27 mouse cellular contexts compared by ENCODE assay signal in genomic region chr7:3134654-3135053, GRCm38 (mm10). TPM values are rescaled to one million over a fixed set of nuclear protein-coding genes. Genes with fewer than 3 reads are reported as not detected.
DNase-seq lines count a peak whose midpoint lies in the region; ATAC-seq and TF ChIP-seq lines count a peak whose summit lies in the region.
"Had no signal": no experiment of that assay in that cellular context is flagged by ENCODE, and none has a peak within 500 bp of the region (broad histone marks: within the 10 kb centered on the region; RNA-seq: fewer than 3 reads in every experiment).

No protein-coding gene starts in this region.

- peak; percentile 9 for DNase-seq in adrenal gland, postnatal 10 days
- no peak for DNase-seq in adrenal gland, adult 18-20 months (ENCODE audit: low spot score in 2 of 2)
- DNase-seq in lung, postnatal 0 days (ENCODE audit: low spot score), result peak; percentile 6
- no peak for DNase-seq in lung, adult 2 months
- DNase-seq in ES-E14 (ENCODE audit: low read depth, low spot score) (peak; percentile 22), ZHBTc4 (ENCODE audit: low read depth, low spot score) (peak; percentile 59)
- no peak for DNase-seq in liver, postnatal 0 days
- no peak for DNase-seq in spleen, postnatal 36 days (ENCODE audit: low spot score in 2 of 2)
- DNase-seq: cerebellum, adult 11-12 months; cerebellum, adult 9-10 months; cerebellum, postnatal 25 days; forebrain, postnatal 0 days; gastrocnemius, postnatal 14 days; heart, postnatal 10 days; kidney, adult 11 months; kidney, adult 9 months had no signal

- no peaks in the 10 kb centered on the region for H3K4me1 ChIP-seq in lung, postnatal 0 days (ENCODE audit: insufficient read depth, low read depth, low read length)
- no peaks in the 10 kb centered on the region for H3K4me1 ChIP-seq in lung, adult 2 months (ENCODE audit: control insufficient read depth, insufficient read depth, low read length)
- no peaks in the 10 kb centered on the region for H3K4me1 ChIP-seq in ES-E14 (ENCODE audit: control insufficient read depth in 2 of 2, insufficient read depth in 2 of 2, low read length in 2 of 2, poor library complexity in 1 of 2)
- H3K4me1 ChIP-seq in liver, postnatal 0 days (ENCODE audit: insufficient read depth), result no peaks in the 10 kb centered on the region
- H3K4me1 ChIP-seq: embryonic facial prominence, embryonic 12.5 days; forebrain, embryonic 12.5 days; hindbrain, embryonic 13.5 days had no signal

- H3K4me2 ChIP-seq in lung, postnatal 0 days (replicated peaks; ENCODE audit: low read depth, low read length), result no peak overlapping the region
- H3K4me2 ChIP-seq in liver, postnatal 0 days (ENCODE audit: low read depth, low read length), result no peak overlapping the region
- H3K4me2 ChIP-seq: embryonic facial prominence, embryonic 12.5 days; forebrain, embryonic 12.5 days; hindbrain, embryonic 13.5 days had no signal

- no peak for TF ChIP-seq POLR2A in lung, adult 2 months (IDR thresholded peaks at IDR 0.05; ENCODE audit: borderline replicate concordance, extremely low read depth, low read depth, low read length)

- no peak for TF ChIP-seq EP300 in lung, postnatal 0 days (IDR thresholded peaks at IDR 0.05)
- no peak for TF ChIP-seq EP300 in liver, postnatal 0 days (IDR thresholded peaks at IDR 0.05; ENCODE audit: low read depth)

- 48% methylated on average over 1 of the region's 1 CpGs for WGBS in lung, postnatal 0 days
- WGBS in lung, adult 2 months, result 35% methylated on average over 1 of the region's 1 CpGs
- 52% methylated on average over 1 of the region's 1 CpGs for WGBS in liver, postnatal 0 days (ENCODE audit: insufficient replicate concordance)

- H3K4me3 ChIP-seq in lung, postnatal 0 days (ENCODE audit: low read depth, low read length), result no peak overlapping the region
- no peak overlapping the region for H3K4me3 ChIP-seq in lung, adult 2 months (replicated peaks; ENCODE audit: extremely low read depth, low read depth, low read length)
- peak overlapping the region in 1 of 2 experiments; percentile 35; a peak in 1 of 4 replicates for H3K4me3 ChIP-seq in ES-E14 (ENCODE audit: insufficient read depth in 1 of 2, low read depth in 1 of 2, low read length in 2 of 2, poor library complexity in 1 of 2, severe bottlenecking in 1 of 2)
- H3K4me3 ChIP-seq in liver, postnatal 0 days (ENCODE audit: low read depth, low read length), result no peak overlapping the region
- H3K4me3 ChIP-seq: embryonic facial prominence, embryonic 12.5 days; forebrain, embryonic 12.5 days; hindbrain, embryonic 13.5 days had no signal

- H3K9ac ChIP-seq in lung, postnatal 0 days (replicated peaks; ENCODE audit: low read depth), result no peak overlapping the region
- no peak overlapping the region for H3K9ac ChIP-seq in ES-E14 (ENCODE audit: insufficient read depth, low read depth, low read length, poor library complexity, severe bottlenecking)
- H3K9ac ChIP-seq in liver, postnatal 0 days (replicated peaks), result no peak overlapping the region
- H3K9ac ChIP-seq: embryonic facial prominence, embryonic 12.5 days; forebrain, embryonic 12.5 days; forebrain, postnatal 0 days; hindbrain, embryonic 13.5 days had no signal

- H3K36me3 ChIP-seq in lung, postnatal 0 days (ENCODE audit: insufficient read depth, low read length), result no peaks in the 10 kb centered on the region
- no peaks in the 10 kb centered on the region for H3K36me3 ChIP-seq in ES-E14 (ENCODE audit: control insufficient read depth, insufficient read depth, low read length, poor library complexity, severe bottlenecking)
- H3K36me3 ChIP-seq in liver, postnatal 0 days (replicated peaks; ENCODE audit: insufficient read depth, low read length), result no peaks in the 10 kb centered on the region
- H3K36me3 ChIP-seq: embryonic facial prominence, embryonic 12.5 days; forebrain, embryonic 12.5 days; hindbrain, embryonic 13.5 days had no signal

- no peaks in the 10 kb centered on the region for H3K27me3 ChIP-seq in lung, postnatal 0 days (replicated peaks; ENCODE audit: insufficient read depth, low read length)
- no peaks in the 10 kb centered on the region for H3K27me3 ChIP-seq in liver, postnatal 0 days (ENCODE audit: insufficient read depth, low read length)
- H3K27me3 ChIP-seq: embryonic facial prominence, embryonic 12.5 days; forebrain, embryonic 12.5 days; hindbrain, embryonic 13.5 days had no signal

- no peak for TF ChIP-seq CTCF in lung, postnatal 0 days (IDR thresholded peaks at IDR 0.05)
- TF ChIP-seq CTCF in lung, adult 2 months (IDR thresholded peaks at IDR 0.05; ENCODE audit: insufficient read depth, low read length), result no peak
- TF ChIP-seq CTCF in liver, postnatal 0 days (IDR thresholded peaks at IDR 0.05; ENCODE audit: low read depth), result no peak

- H3K27ac ChIP-seq in lung, postnatal 0 days (ENCODE audit: low read length), result no peak overlapping the region
- H3K27ac ChIP-seq in ES-E14 (ENCODE audit: insufficient read depth, low read depth, low read length, poor library complexity, severe bottlenecking), result no peak overlapping the region
- H3K27ac ChIP-seq in liver, postnatal 0 days (ENCODE audit: low read depth), result no peak overlapping the region
- H3K27ac ChIP-seq: embryonic facial prominence, embryonic 12.5 days; forebrain, embryonic 12.5 days; hindbrain, embryonic 13.5 days; hindbrain, postnatal 0 days had no signal

- in situ Hi-C loops in ES-E14 (cut with MboI; ENCODE audit: low sequenced_read_pairs in 2 of 2, unreplicated experiment in 2 of 2), result no loop called here

- no peaks in the 10 kb centered on the region for H3K9me3 ChIP-seq in lung, postnatal 0 days (ENCODE audit: low read length)
- no peaks in the 10 kb centered on the region for H3K9me3 ChIP-seq in ES-E14 (ENCODE audit: control insufficient read depth, insufficient read depth, low read depth, low read length)
- no peaks in the 10 kb centered on the region for H3K9me3 ChIP-seq in liver, postnatal 0 days (ENCODE audit: low read length)

- no peak for ATAC-seq in lung, postnatal 0 days
- ATAC-seq in liver, postnatal 0 days, result no peak
- ATAC-seq: forebrain, postnatal 0 days; hindbrain, postnatal 0 days had no signal

TF ChIP-seq in ES-E14, 5 proteins besides CTCF, POLR2A, EP300 and RAD21:
- peak; percentile 84 for TF ChIP-seq HCFC1 (IDR thresholded peaks at IDR 0.05; ENCODE audit: borderline replicate concordance, insufficient read depth, low read length)
- no peak for TF ChIP-seq CHD2 (IDR thresholded peaks at IDR 0.05; ENCODE audit: low read depth, low read length)
TF ChIP-seq in ES-E14: peak in this region for 1.

RNA-seq across cellular contexts. Expression of gene AU018091, which starts 34.3 kb away (rescaled TPM):
- total RNA-seq in adrenal gland, postnatal 10 days (2021), result not detected
- total RNA-seq in adrenal gland, adult 18-20 months (2021), result not detected
- polyA plus RNA-seq in lung, postnatal 0 days (2015; fragmentation: Nextera tagmentation; extraction: Ambion mirVana), result 0.14 and 0.17 TPM in 2 replicates
- polyA plus RNA-seq in lung, adult 2 months (2012; rRNA removed), result 0.22 and 0.26 TPM in 2 replicates
- 198 and 373 TPM in 2 replicates for total RNA-seq in ES-E14 (2012; rRNA removed)
- not detected in 2 replicates for polyA plus RNA-seq in liver, postnatal 0 days (2015; fragmentation: Nextera tagmentation; extraction: Ambion mirVana)
- total RNA-seq: forebrain, postnatal 0 days; gastrocnemius, adult 18-20 months; gastrocnemius, postnatal 14 days; granulocyte monocyte progenitor cell, adult 5-6 weeks; heart, postnatal 10 days; hematopoietic stem cell, adult 5-6 weeks; hindbrain, postnatal 0 days; MEL had no signal
- polyA plus RNA-seq: cortical plate, adult 2 months; forebrain, postnatal 0 days; heart, embryonic 14.5 days; hindbrain, embryonic 13.5 days; hindbrain, postnatal 0 days; intestine, embryonic 14.5 days had no signal

Comparison
In these comparisons a context has a peak if more than half of its experiments do, and no peak if none do; other contexts are left out.
1. DNase-seq: peak in adrenal gland, postnatal 10 days (single experiment), lung, postnatal 0 days (single experiment), ES-E14 (single experiment) and ZHBTc4 (single experiment); none in adrenal gland, adult 18-20 months (0 of 2), lung, adult 2 months (single experiment), liver, postnatal 0 days (single experiment) and spleen, postnatal 36 days (0 of 2).
2. RNA of gene AU018091, which starts 34.3 kb away (total RNA-seq): 198 to 373 TPM in ES-E14; not detected in adrenal gland, postnatal 10 days and not detected in adrenal gland, adult 18-20 months; every median in the first group is over 100 times any median in the second.